Mouse (Mus musculus) liver, adult 2 months (tissue): ENCODE data around the gene Cux2.

Source experiments
- CTCF ChIP-seq: fragments of 200-500 bp; IDR thresholded peaks from 2 replicates; pipeline ENCODE4 v1.5.1; 2011; ENCODE audit warnings: low read depth, low read length, control low read depth
- POLR2A ChIP-seq: fragments of 200-500 bp; IDR thresholded peaks from 2 replicates; pipeline ENCODE4 v1.6.1; 2011; ENCODE audit warnings: low read length, control low read depth; ENCODE audit not compliant: insufficient read depth; ENCODE audit errors: extremely low read depth

GRCm38 (mm10) chr5:121996701-121997100 is 53.2 kb downstream of the Cux2 start:
- no peak for TF ChIP-seq POLR2A
- no peak for TF ChIP-seq CTCF
